In genomic region chr5:43859663-43860062, GRCm38 (mm10) we compare ENCODE assay signal across 24 mouse cellular contexts. TPM values are rescaled to one million over a fixed set of nuclear protein-coding genes. Genes with fewer than 3 reads are reported as not detected.
DNase-seq lines count a peak whose midpoint lies in the region; ATAC-seq lines count a peak whose summit lies in the region.
"Had no signal": no experiment of that assay in that cellular context is flagged by ENCODE, and none has a peak within 500 bp of the region (broad histone marks: within the 10 kb centered on the region; RNA-seq: fewer than 3 reads in every experiment).

No protein-coding gene starts in this region.

- no peak overlapping the region for H3K27ac ChIP-seq in heart, embryonic 14.5 days (replicated peaks in 1 of 2; ENCODE audit: control insufficient read depth in 1 of 2, insufficient read depth in 1 of 2, low read depth in 2 of 2, low read length in 2 of 2)
- no peak overlapping the region for H3K27ac ChIP-seq in heart, embryonic 10.5 days
- peak overlapping the region; percentile 60; the same call in 1 of the 2 replicates for H3K27ac ChIP-seq in intestine, embryonic 15.5 days
- H3K27ac ChIP-seq in midbrain, embryonic 14.5 days (replicated peaks; ENCODE audit: low read depth, low read length): no peak overlapping the region
- H3K27ac ChIP-seq: embryonic facial prominence, embryonic 10.5 days; forebrain, embryonic 13.5 days had no signal

- no peaks in the 10 kb centered on the region; the same call in 1 of the 2 replicates for H3K9me3 ChIP-seq in heart, embryonic 14.5 days (ENCODE audit: control insufficient read depth, low read length)
- no peaks in the 10 kb centered on the region for H3K9me3 ChIP-seq in heart, embryonic 10.5 days
- no peaks in the 10 kb centered on the region for H3K9me3 ChIP-seq in intestine, embryonic 15.5 days
- no peaks in the 10 kb centered on the region for H3K9me3 ChIP-seq in midbrain, embryonic 14.5 days (ENCODE audit: control insufficient read depth, low read length)
- H3K9me3 ChIP-seq: embryonic facial prominence, embryonic 10.5 days; forebrain, embryonic 13.5 days had no signal

- ATAC-seq in heart, embryonic 14.5 days (ENCODE audit: insufficient number of reproducible peaks, insufficient read depth, low FRiP score, low read depth): no peak
- no peak for ATAC-seq in intestine, embryonic 15.5 days
- no peak for ATAC-seq in midbrain, embryonic 14.5 days (ENCODE audit: low FRiP score, low TSS enrichment)
- ATAC-seq: forebrain, embryonic 13.5 days; forebrain, postnatal 0 days; hindbrain, embryonic 16.5 days; inflammation-experienced regulatory T-cells, adult 6 months; Patski had no signal

- H3K4me1 ChIP-seq in heart, embryonic 14.5 days (ENCODE audit: control insufficient read depth in 2 of 2, insufficient read depth in 2 of 2, low read length in 2 of 2): peaks cover 5 to 10% of the 10 kb centered on the region in 2 experiments; a peak in 3 of 4 replicates
- H3K4me1 ChIP-seq in heart, embryonic 10.5 days: peaks cover 6% of the 10 kb centered on the region; the same call in 1 of the 2 replicates
- peaks cover 4% of the 10 kb centered on the region for H3K4me1 ChIP-seq in intestine, embryonic 15.5 days (replicated peaks)
- no peaks in the 10 kb centered on the region for H3K4me1 ChIP-seq in midbrain, embryonic 14.5 days (ENCODE audit: control insufficient read depth, insufficient read depth, low read length)
- H3K4me1 ChIP-seq: embryonic facial prominence, embryonic 10.5 days; forebrain, embryonic 13.5 days had no signal

- WGBS in heart, embryonic 14.5 days: 26% methylated on average over 8 of the region's 8 CpGs
- 42% methylated on average over 8 of the region's 8 CpGs for WGBS in heart, embryonic 10.5 days
- 74% methylated on average over 8 of the region's 8 CpGs for WGBS in intestine, embryonic 15.5 days
- 89% methylated on average over 8 of the region's 8 CpGs for WGBS in midbrain, embryonic 14.5 days

- no peaks in the 10 kb centered on the region for H3K27me3 ChIP-seq in heart, embryonic 14.5 days (ENCODE audit: control insufficient read depth, insufficient read depth, low read length)
- H3K27me3 ChIP-seq in heart, embryonic 10.5 days (ENCODE audit: insufficient read depth, poor library complexity, severe bottlenecking): no peaks in the 10 kb centered on the region
- no peaks in the 10 kb centered on the region for H3K27me3 ChIP-seq in intestine, embryonic 15.5 days (replicated peaks)
- no peaks in the 10 kb centered on the region for H3K27me3 ChIP-seq in midbrain, embryonic 14.5 days (ENCODE audit: control insufficient read depth, insufficient read depth, low read length)
- H3K27me3 ChIP-seq: forebrain, embryonic 13.5 days; Patski had no signal

- H3K9ac ChIP-seq in heart, embryonic 14.5 days (ENCODE audit: low read length): no peak overlapping the region
- no peak overlapping the region for H3K9ac ChIP-seq in intestine, embryonic 15.5 days
- H3K9ac ChIP-seq in midbrain, embryonic 14.5 days (replicated peaks; ENCODE audit: low read length): no peak overlapping the region
- H3K9ac ChIP-seq: forebrain, embryonic 13.5 days; forebrain, postnatal 0 days had no signal

- no peaks in the 10 kb centered on the region for H3K36me3 ChIP-seq in heart, embryonic 14.5 days (ENCODE audit: control insufficient read depth, insufficient read depth, low read length)
- H3K36me3 ChIP-seq in heart, embryonic 10.5 days: no peaks in the 10 kb centered on the region
- no peaks in the 10 kb centered on the region for H3K36me3 ChIP-seq in intestine, embryonic 15.5 days
- H3K36me3 ChIP-seq in midbrain, embryonic 14.5 days (ENCODE audit: control insufficient read depth, insufficient read depth, low read length): no peaks in the 10 kb centered on the region
- H3K36me3 ChIP-seq: embryonic facial prominence, embryonic 10.5 days; G1E had no signal

- H3K4me2 ChIP-seq in heart, embryonic 14.5 days (ENCODE audit: low read length): peak overlapping the region; percentile 32
- H3K4me2 ChIP-seq in intestine, embryonic 15.5 days (replicated peaks): no peak overlapping the region
- H3K4me2 ChIP-seq in midbrain, embryonic 14.5 days (ENCODE audit: low read length): no peak overlapping the region
- H3K4me2 ChIP-seq: forebrain, embryonic 13.5 days had no signal

- H3K4me3 ChIP-seq in heart, embryonic 14.5 days (ENCODE audit: control insufficient read depth in 1 of 2, insufficient read depth in 1 of 2, low read depth in 1 of 2, low read length in 2 of 2): no peak overlapping the region
- no peak overlapping the region for H3K4me3 ChIP-seq in heart, embryonic 10.5 days
- no peak overlapping the region for H3K4me3 ChIP-seq in intestine, embryonic 15.5 days (replicated peaks)
- no peak overlapping the region for H3K4me3 ChIP-seq in midbrain, embryonic 14.5 days (replicated peaks; ENCODE audit: low read depth, low read length)
- H3K4me3 ChIP-seq: embryonic facial prominence, embryonic 10.5 days; forebrain, embryonic 13.5 days had no signal

- DNase-seq in heart, embryonic 10.5 days (ENCODE audit: low spot score): no peak
- peak; percentile 57 for DNase-seq in MEL-GATA-1-ER (ENCODE audit: extremely low read depth, low read depth)
- DNase-seq in left cerebral cortex, postnatal 14 days (ENCODE audit: low spot score in 2 of 2): no peak
- DNase-seq in midbrain, embryonic 14.5 days: no peak
- DNase-seq in liver: no peak
- DNase-seq: adrenal gland, adult 8-10 months; adrenal gland, postnatal 36 days; cerebellum, adult 2 months; cerebellum, postnatal 10 days; forebrain, postnatal 0 days; gastrocnemius, postnatal 14 days; heart, postnatal 14 days; kidney, adult 2 months had no signal

- intact Hi-C loops in left cerebral cortex, postnatal 14 days (cut with DNase I): no loop called here

RNA-seq across cellular contexts. Expression of gene Cd38, which starts 8.7 kb away (rescaled TPM):
- polyA plus RNA-seq in heart, embryonic 14.5 days (2014; fragmentation: Nextera tagmentation; extraction: Ambion mirVana): 23.4 and 25.3 TPM in 2 replicates
- polyA plus RNA-seq in heart, embryonic 10.5 days (2016; fragmentation: Nextera tagmentation; extraction: Ambion mirVana): 18.1 and 20.6 TPM in 2 replicates
- 13.1 and 14.5 TPM in 2 replicates for polyA plus RNA-seq in intestine, embryonic 15.5 days (2015; fragmentation: Nextera tagmentation; extraction: Ambion mirVana)
- 1 to 10 TPM; 3.5 to 3.8 TPM for total RNA-seq in left cerebral cortex, postnatal 14 days (2021)
- polyA plus RNA-seq in midbrain, embryonic 14.5 days (2014; fragmentation: Nextera tagmentation; extraction: Ambion mirVana): 0.93 and 3.3 TPM in 2 replicates
- polyA plus RNA-seq: G1E had no signal

RNA-seq across cellular contexts. Expression of gene Fbxl5, which starts 38.2 kb away (rescaled TPM):
- polyA plus RNA-seq in heart, embryonic 14.5 days (2014; fragmentation: Nextera tagmentation; extraction: Ambion mirVana): 53.8 and 54.1 TPM in 2 replicates
- polyA plus RNA-seq in heart, embryonic 10.5 days (2016; fragmentation: Nextera tagmentation; extraction: Ambion mirVana): 43.5 and 46.0 TPM in 2 replicates
- polyA plus RNA-seq in intestine, embryonic 15.5 days (2015; fragmentation: Nextera tagmentation; extraction: Ambion mirVana): 56.5 and 60.8 TPM in 2 replicates
- total RNA-seq in left cerebral cortex, postnatal 14 days (2021): 10 to 100 TPM; 76.6 to 83.0 TPM
- 76.2 and 102 TPM in 2 replicates for polyA plus RNA-seq in midbrain, embryonic 14.5 days (2014; fragmentation: Nextera tagmentation; extraction: Ambion mirVana)

RNA-seq across cellular contexts. Expression of gene Bst1, which starts 41.0 kb away (rescaled TPM):
- polyA plus RNA-seq in heart, embryonic 14.5 days (2014; fragmentation: Nextera tagmentation; extraction: Ambion mirVana): 1.4 and 1.8 TPM in 2 replicates
- polyA plus RNA-seq in heart, embryonic 10.5 days (2016; fragmentation: Nextera tagmentation; extraction: Ambion mirVana): 0.36 TPM in 1 of 2 replicates, not detected in the other
- 0.88 and 0.97 TPM in 2 replicates for polyA plus RNA-seq in intestine, embryonic 15.5 days (2015; fragmentation: Nextera tagmentation; extraction: Ambion mirVana)
- total RNA-seq in left cerebral cortex, postnatal 14 days (2021): under 1 TPM in 1 of 2 experiments, not detected in 1; 0.30 TPM
- polyA plus RNA-seq in midbrain, embryonic 14.5 days (2014; fragmentation: Nextera tagmentation; extraction: Ambion mirVana): not detected in 2 replicates
- total RNA-seq: gastrocnemius, adult 18-20 months had no signal
- polyA plus RNA-seq: forebrain, embryonic 13.5 days; G1E; hindbrain, embryonic 11.5 days; hindbrain, embryonic 16.5 days had no signal

RNA-seq across cellular contexts. Expression of gene Gm7879, which starts 53.3 kb away (rescaled TPM):
- polyA plus RNA-seq in heart, embryonic 14.5 days (2014; fragmentation: Nextera tagmentation; extraction: Ambion mirVana): 0.35 TPM in 1 of 2 replicates, not detected in the other
- 0.49 TPM in 1 of 2 replicates, not detected in the other for polyA plus RNA-seq in heart, embryonic 10.5 days (2016; fragmentation: Nextera tagmentation; extraction: Ambion mirVana)
- 0.39 and 0.43 TPM in 2 replicates for polyA plus RNA-seq in intestine, embryonic 15.5 days (2015; fragmentation: Nextera tagmentation; extraction: Ambion mirVana)
- 10 to 100 TPM; 11.0 to 12.1 TPM for total RNA-seq in left cerebral cortex, postnatal 14 days (2021)
- polyA plus RNA-seq in midbrain, embryonic 14.5 days (2014; fragmentation: Nextera tagmentation; extraction: Ambion mirVana): not detected in 2 replicates
- total RNA-seq: forebrain, postnatal 0 days had no signal
- polyA plus RNA-seq: cerebellum, adult 2 months; embryonic facial prominence, embryonic 14.5 days; forebrain, postnatal 0 days; G1E; hindbrain, embryonic 16.5 days had no signal
